22 mouse cellular contexts compared by ENCODE assay signal in the genomic region with DNA sequence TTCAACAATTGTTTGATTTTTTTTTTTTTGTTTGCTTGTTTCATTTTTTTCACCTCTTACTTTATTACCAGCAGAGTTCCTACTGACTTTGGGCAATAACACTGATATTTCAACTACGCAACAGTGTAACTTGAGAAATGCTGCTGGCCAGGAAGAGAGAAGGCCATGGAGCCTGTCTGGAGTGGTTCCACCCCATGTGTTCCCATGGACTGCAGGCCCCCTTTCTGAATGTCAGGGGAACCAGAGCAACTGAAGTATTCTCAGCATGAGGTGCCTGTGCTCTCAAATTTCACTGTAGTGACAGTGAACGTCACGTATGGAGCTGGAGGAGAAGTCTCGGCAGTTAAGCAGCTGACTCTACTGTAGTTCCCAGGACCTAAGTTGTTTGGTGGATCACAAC. TPM values are rescaled to one million over a fixed set of nuclear protein-coding genes. Genes with fewer than 3 reads are reported as not detected.
DNase-seq lines count a peak whose midpoint lies in the region; ATAC-seq lines count a peak whose summit lies in the region.
"Had no signal": no experiment of that assay in that cellular context is flagged by ENCODE, and none has a peak within 500 bp of the region (broad histone marks: within the 10 kb centered on the region; RNA-seq: fewer than 3 reads in every experiment).

No protein-coding gene starts in this region.

- H3K27ac ChIP-seq in kidney, embryonic 16.5 days (ENCODE audit: low read length): no peak overlapping the region
- no peak overlapping the region for H3K27ac ChIP-seq in intestine, embryonic 16.5 days (ENCODE audit: low read length)
- H3K27ac ChIP-seq: embryonic facial prominence, embryonic 12.5 days; forebrain, embryonic 10.5 days; left cerebral cortex, adult 2 months; liver, embryonic 14.5 days; neural tube, embryonic 13.5 days had no signal

- no peaks in the 10 kb centered on the region for H3K36me3 ChIP-seq in kidney, embryonic 16.5 days (ENCODE audit: insufficient read depth, low read length)
- no peaks in the 10 kb centered on the region for H3K36me3 ChIP-seq in intestine, embryonic 16.5 days (ENCODE audit: control insufficient read depth, insufficient read depth, low read length)
- H3K36me3 ChIP-seq: embryonic facial prominence, embryonic 12.5 days; forebrain, embryonic 10.5 days; heart, embryonic 12.5 days; neural tube, embryonic 13.5 days had no signal

- intact Hi-C loops in gastrocnemius, postnatal 36 days (cut with DNase I): no loop called here
- intact Hi-C loops in gastrocnemius, postnatal 14 days (cut with DNase I; ENCODE audit: low total_unique reads): no loop called here

- no peaks in the 10 kb centered on the region for H3K9me3 ChIP-seq in kidney, embryonic 16.5 days (ENCODE audit: low read length)
- no peaks in the 10 kb centered on the region for H3K9me3 ChIP-seq in intestine, embryonic 16.5 days (ENCODE audit: control insufficient read depth, low read length)
- H3K9me3 ChIP-seq: embryonic facial prominence, embryonic 12.5 days; forebrain, embryonic 10.5 days; heart, embryonic 12.5 days; megakaryocyte, embryonic 14.5 days; neural tube, embryonic 13.5 days had no signal

- H3K4me2 ChIP-seq in kidney, embryonic 16.5 days (replicated peaks; ENCODE audit: low read depth, low read length): no peak overlapping the region
- H3K4me2 ChIP-seq in intestine, embryonic 16.5 days (ENCODE audit: low read depth, low read length): no peak overlapping the region
- H3K4me2 ChIP-seq: embryonic facial prominence, embryonic 12.5 days; heart, embryonic 12.5 days; neural tube, embryonic 13.5 days had no signal

- peak; percentile 59 for DNase-seq in gastrocnemius, adult 18-20 months (ENCODE audit: low spot score)
- DNase-seq in gastrocnemius, postnatal 36 days: no peak
- DNase-seq in kidney, postnatal 14 days: no peak
- DNase-seq in gastrocnemius, postnatal 14 days: peak; percentile 18
- DNase-seq in thymus, postnatal 4 days: no peak
- DNase-seq: cerebellum, adult 9-11 months; forebrain, postnatal 0 days; kidney, adult 11 months; kidney, postnatal 25 days; right cerebral cortex, adult 18-20 months; thymus, postnatal 25 days had no signal

- H3K9ac ChIP-seq in kidney, embryonic 16.5 days (replicated peaks; ENCODE audit: low read length): no peak overlapping the region
- H3K9ac ChIP-seq in intestine, embryonic 16.5 days (ENCODE audit: low read depth, low read length): no peak overlapping the region
- H3K9ac ChIP-seq: embryonic facial prominence, embryonic 12.5 days; forebrain, postnatal 0 days; heart, embryonic 12.5 days; liver, embryonic 14.5 days; neural tube, embryonic 13.5 days had no signal

- peak; percentile 37; the same call in 1 of the 2 replicates for ATAC-seq in kidney, embryonic 16.5 days (ENCODE audit: low FRiP score, low TSS enrichment)
- ATAC-seq in intestine, embryonic 16.5 days: no peak
- ATAC-seq: forebrain, postnatal 0 days; hindbrain, embryonic 16.5 days had no signal

- WGBS in kidney, embryonic 16.5 days: 43% methylated on average over 4 of the region's 4 CpGs
- WGBS in intestine, embryonic 16.5 days: 88% methylated on average over 4 of the region's 4 CpGs

- H3K27me3 ChIP-seq in kidney, embryonic 16.5 days (ENCODE audit: insufficient read depth, low read length): peaks cover 4% of the 10 kb centered on the region; the same call in 1 of the 2 replicates
- no peaks in the 10 kb centered on the region for H3K27me3 ChIP-seq in intestine, embryonic 16.5 days (replicated peaks; ENCODE audit: control insufficient read depth, insufficient read depth, low read length)
- H3K27me3 ChIP-seq: CH12.LX; embryonic facial prominence, embryonic 12.5 days; heart, embryonic 12.5 days; megakaryocyte, embryonic 14.5 days; neural tube, embryonic 13.5 days had no signal

- no peaks in the 10 kb centered on the region for H3K4me1 ChIP-seq in kidney, embryonic 16.5 days (ENCODE audit: insufficient read depth, low read length)
- peaks cover 3% of the 10 kb centered on the region; the same call in 1 of the 2 replicates for H3K4me1 ChIP-seq in intestine, embryonic 16.5 days (ENCODE audit: control insufficient read depth, insufficient read depth, low read length)

- H3K4me3 ChIP-seq in kidney, embryonic 16.5 days (ENCODE audit: low read length): no peak overlapping the region
- no peak overlapping the region for H3K4me3 ChIP-seq in intestine, embryonic 16.5 days (ENCODE audit: low read length)
- H3K4me3 ChIP-seq: embryonic facial prominence, embryonic 12.5 days; forebrain, embryonic 10.5 days; heart, embryonic 12.5 days; left cerebral cortex, adult 2 months; neural tube, embryonic 13.5 days had no signal

RNA-seq across cellular contexts. Expression of a gene that starts 35.3 kb away (rescaled TPM):
- 10 to 100 TPM; 17.4 to 73.1 TPM for total RNA-seq in gastrocnemius, adult 18-20 months (2021)
- 10 to 100 TPM; 17.9 to 18.9 TPM for total RNA-seq in gastrocnemius, postnatal 36 days (2021)
- polyA plus RNA-seq in kidney, embryonic 16.5 days (2015; fragmentation: Nextera tagmentation; extraction: Ambion mirVana): 4.1 and 4.8 TPM in 2 replicates
- 10 to 100 TPM in 1 of 2 experiments, 1 to 10 TPM in 1; 7.9 to 12.3 TPM for total RNA-seq in gastrocnemius, postnatal 14 days (2021)
- polyA plus RNA-seq in intestine, embryonic 16.5 days (2015; fragmentation: Nextera tagmentation; extraction: Ambion mirVana): 4.4 and 4.7 TPM in 2 replicates

Comparison
In these comparisons a context has a peak if more than half of its experiments do, and no peak if none do; other contexts are left out.
1. DNase-seq: peak in gastrocnemius, adult 18-20 months (single experiment) and gastrocnemius, postnatal 14 days (single experiment); none in gastrocnemius, postnatal 36 days (0 of 2), kidney, postnatal 14 days (single experiment) and thymus, postnatal 4 days (single experiment).